Mouse (Mus musculus) erythroblast, adult 5-6 weeks (primary cell): Measurements from ENCODE around the gene Erlec1. TPM values are rescaled to one million over a fixed set of nuclear protein-coding genes. Genes with fewer than 3 reads are reported as not detected.

Experiments used
- ATAC-seq: replicated peaks from 2 replicates; pipeline ENCODE4 v1.8.0; 2016; ENCODE audit warnings: moderate number of reproducible peaks, mild to moderate bottlenecking, moderate TSS enrichment, inconsistent platforms; ENCODE audit not compliant: poor library complexity, low FRiP score, severe bottlenecking
- total RNA-seq, 2 experiments: library from RNA; stranded (forward) in 1 of 2; stranded (reverse) in 1 of 2; fragments of 150-400 nt in 1 of 2; fragments of 200-764, 138-1000 nt in 1 of 2; gene quantifications; 2 replicates each; pipeline versions ENCODE4 v1.2.3 to v1.2.4; 2015 to 2017; ENCODE audit warnings: low replicate concordance in 2 of 2

The Erlec1 gene
- total RNA-seq, 2 experiments from 2014 or later, result 69.6 to 129 TPM

GRCm38 (mm10) chr11:30885171-30885871, 68.8 kb downstream of the Erlec1 start, which contains the start of the genes Gpr75 and Asb3:
Gene Gpr75, plus strand, starts transcription at chr11:30885358.
Gene Asb3, plus strand, starts transcription at chr11:30885416.
- ATAC-seq, result peak; percentile 49

Other genes with a start within 250 kb of the Erlec1 start
- gene Psme4, start 182.6 kb downstream of the Erlec1 start, total RNA-seq (2015; ENCODE audit: low replicate concordance), result 52.3 and 64.4 TPM in 2 replicates
- gene Psme4, start 182.6 kb downstream of the Erlec1 start, total RNA-seq (2017; ENCODE audit: low replicate concordance), result 70.7 and 75.4 TPM in 2 replicates
- 1.5 TPM in 1 of 2 replicates, not detected in the other for gene Gpr75, start 69.0 kb downstream of the Erlec1 start, total RNA-seq (2015; ENCODE audit: low replicate concordance)
- gene Gpr75, start 69.0 kb downstream of the Erlec1 start, total RNA-seq (2017; ENCODE audit: low replicate concordance), result not detected in 2 replicates
- 23.6 and 27.4 TPM in 2 replicates for gene Asb3, start 68.9 kb downstream of the Erlec1 start, total RNA-seq (2015; ENCODE audit: low replicate concordance)
- gene Asb3, start 68.9 kb downstream of the Erlec1 start, total RNA-seq (2017; ENCODE audit: low replicate concordance), result 20.9 and 29.5 TPM in 2 replicates
- 172 and 208 TPM in 2 replicates for gene Chac2, start 32.0 kb upstream of the Erlec1 start, total RNA-seq (2015; ENCODE audit: low replicate concordance)
- 380 and 474 TPM in 2 replicates for gene Chac2, start 32.0 kb upstream of the Erlec1 start, total RNA-seq (2017; ENCODE audit: low replicate concordance)
- gene Gm17332, start 228.1 kb upstream of the Erlec1 start, total RNA-seq (2015; ENCODE audit: low replicate concordance), result not detected in 2 replicates
- not detected in 2 replicates for gene Gm17332, start 228.1 kb upstream of the Erlec1 start, total RNA-seq (2017; ENCODE audit: low replicate concordance)